Mouse (Mus musculus): Measurements from ENCODE around the gene Fzd9. TPM values are rescaled to one million over a fixed set of nuclear protein-coding genes. Genes with fewer than 3 reads are reported as not detected.

Fzd9 gene
- polyA plus RNA-seq, 1 experiment from 2014 or later = 6.5 TPM

DNA sequence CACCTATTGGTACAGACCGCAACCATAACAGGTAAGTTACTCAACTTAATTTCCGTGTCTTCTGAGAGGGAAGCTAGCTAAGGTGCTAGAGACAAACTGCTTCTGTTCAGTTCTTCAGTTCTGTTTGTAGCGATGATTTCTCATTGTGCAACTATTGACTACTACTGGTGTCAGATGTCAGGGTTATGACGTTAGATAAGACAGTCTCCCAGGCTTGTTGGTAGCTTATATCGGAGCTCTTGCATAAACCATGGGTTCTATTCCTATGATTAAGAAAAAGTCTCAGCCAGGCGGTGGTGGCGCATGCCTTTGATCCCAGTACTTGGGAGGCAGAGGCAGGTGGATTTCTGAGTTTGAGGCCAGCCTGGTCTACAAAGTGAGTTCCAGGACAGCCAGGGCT is 29.0 kb downstream of the Fzd9 start:
- no peaks in the 10 kb centered on the region for H3K27me3 ChIP-seq (replicated peaks)
- ATAC-seq (ENCODE audit: insufficient number of reproducible peaks, low FRiP score) = no peak
- H3K9ac ChIP-seq = no peak overlapping the region
- no peaks in the 10 kb centered on the region for H3K9me3 ChIP-seq (replicated peaks)
- no peaks in the 10 kb centered on the region for H3K4me1 ChIP-seq (replicated peaks)
- H3K4me3 ChIP-seq = no peak overlapping the region
- 94% methylated on average over 7 of the region's 7 CpGs for WGBS
- H3K36me3 ChIP-seq = peaks cover 86% of the 10 kb centered on the region
- H3K27ac ChIP-seq (ENCODE audit: poor library complexity, severe bottlenecking) = no peak overlapping the region
- H3K4me2 ChIP-seq = no peak overlapping the region

DNA sequence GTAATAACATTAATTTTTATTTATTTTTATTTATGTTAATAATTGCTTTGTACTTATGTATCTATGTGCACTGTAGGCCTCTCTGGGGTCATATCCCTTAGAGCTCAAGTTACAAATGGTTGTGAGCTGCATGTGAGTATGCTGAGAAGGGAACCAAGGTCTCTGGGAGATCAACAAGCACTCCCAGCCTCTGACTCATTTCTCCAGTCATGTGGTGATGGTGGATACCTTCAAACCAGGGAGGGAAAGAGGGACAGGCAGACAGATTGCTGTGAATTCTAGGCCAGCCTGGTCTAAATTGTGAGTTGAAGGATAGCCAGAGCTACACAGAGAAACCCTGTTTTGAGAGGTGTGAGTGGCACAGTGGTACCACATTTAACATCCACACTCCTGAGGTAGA is 30.1 kb downstream of the Fzd9 start:
- Histone ChIP-seq H3K36me3 (peaks cover 88% of the 10 kb centered on the region), H3K4me1 (replicated peaks) (0 out of 2 replicates have a peak, but pooled peaks cover 4% of the 10 kb centered on the region), H3K4me2 (no peak overlapping the region), H3K9ac (no peak overlapping the region), H3K4me3 (no peak overlapping the region), H3K27me3 (replicated peaks) (no peaks in the 10 kb centered on the region), H3K27ac (ENCODE audit: poor library complexity, severe bottlenecking) (no peak overlapping the region), H3K9me3 (replicated peaks) (no peaks in the 10 kb centered on the region)
- ATAC-seq (ENCODE audit: insufficient number of reproducible peaks, low FRiP score) = no peak

DNA sequence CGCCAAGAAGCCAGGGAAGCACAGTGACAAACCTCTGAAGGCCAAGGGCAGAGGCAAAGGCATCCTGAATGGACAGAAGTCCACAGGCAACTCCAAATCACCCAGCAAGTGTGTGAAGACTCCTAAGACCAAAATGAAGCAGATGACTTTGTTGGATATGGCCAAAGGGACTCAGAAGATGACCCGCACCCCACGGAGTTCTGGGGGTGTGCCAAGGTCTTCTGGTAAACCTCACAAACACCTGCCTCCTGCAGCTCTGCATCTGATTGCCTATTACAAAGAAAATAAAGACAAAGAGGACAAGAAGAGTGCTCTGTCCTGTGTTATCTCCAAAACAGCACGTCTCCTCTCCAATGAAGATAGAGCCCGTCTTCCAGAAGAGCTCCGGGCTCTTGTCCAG is 34.2 kb downstream of the Fzd9 start:
- Histone ChIP-seq H3K4me3 (no peak overlapping the region), H3K9ac (no peak overlapping the region), H3K27me3 (replicated peaks) (no peaks in the 10 kb centered on the region), H3K9me3 (replicated peaks) (no peaks in the 10 kb centered on the region), H3K4me2 (no peak overlapping the region), H3K4me1 (replicated peaks) (0 out of 2 replicates have a peak, but pooled peaks cover 4% of the 10 kb centered on the region), H3K36me3 (peaks cover 86% of the 10 kb centered on the region), H3K27ac (ENCODE audit: poor library complexity, severe bottlenecking) (peak overlapping the region; percentile 27; the same call in 1 of the 2 replicates)
- ATAC-seq (ENCODE audit: insufficient number of reproducible peaks, low FRiP score) = no peak
- 64% methylated on average over 6 of the region's 6 CpGs for WGBS

DNA sequence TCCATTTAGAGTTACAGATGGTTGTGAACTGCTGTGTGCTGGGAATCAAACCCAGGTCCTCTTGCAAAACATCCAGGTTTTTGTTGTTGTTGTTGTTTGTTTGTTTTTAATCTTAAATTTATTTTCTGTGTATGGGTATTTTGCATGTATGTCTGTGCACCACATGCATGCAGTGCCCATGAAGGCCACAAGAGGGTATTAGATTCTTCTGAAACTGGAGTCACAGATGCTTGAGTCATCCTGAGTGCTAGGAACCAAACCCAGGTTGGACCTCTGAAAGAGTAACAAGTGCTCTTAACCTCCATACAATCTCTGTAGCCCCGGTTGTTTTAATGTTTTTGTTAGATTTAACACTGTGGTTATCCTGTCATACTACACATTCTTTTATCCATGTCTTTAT is 42.8 kb downstream of the Fzd9 start:
- WGBS = 97% methylated on average over 1 of the region's 1 CpGs
- no peak for ATAC-seq (ENCODE audit: insufficient number of reproducible peaks, low FRiP score)

DNA sequence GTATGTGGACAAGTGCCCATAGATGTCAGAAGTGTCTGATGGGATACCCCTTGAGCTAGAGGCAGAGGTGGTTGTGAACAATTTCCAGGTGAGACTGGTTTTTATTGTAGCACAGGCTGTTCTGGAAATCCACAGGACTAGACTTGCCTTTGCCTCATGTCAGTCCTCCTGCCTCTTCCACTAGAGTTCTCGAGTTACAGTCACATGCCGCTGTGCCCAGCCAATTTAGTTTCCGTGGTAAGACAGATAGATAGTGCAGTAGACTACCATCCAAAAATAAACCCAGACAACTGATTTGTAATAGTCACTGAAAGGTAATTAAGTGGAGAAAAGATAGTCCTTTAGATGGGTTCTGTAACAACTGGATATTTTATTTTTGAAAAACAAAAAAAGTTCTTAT is 48.3 kb downstream of the Fzd9 start:
- Histone ChIP-seq H3K4me3 (no peak overlapping the region), H3K36me3 (peaks cover 76% of the 10 kb centered on the region), H3K4me1 (replicated peaks) (0 out of 2 replicates have a peak, but pooled peaks cover 6% of the 10 kb centered on the region), H3K27me3 (replicated peaks) (no peaks in the 10 kb centered on the region), H3K9me3 (replicated peaks) (no peaks in the 10 kb centered on the region), H3K27ac (ENCODE audit: poor library complexity, severe bottlenecking) (no peak overlapping the region), H3K4me2 (no peak overlapping the region), H3K9ac (no peak overlapping the region)
- ATAC-seq (ENCODE audit: insufficient number of reproducible peaks, low FRiP score) = no peak
- WGBS = 33% methylated on average over 3 of the region's 3 CpGs

More for the DNA sequence above, 42.8 kb downstream of the Fzd9 start:
- H3K27me3 ChIP-seq (replicated peaks) = no peaks in the 10 kb centered on the region
- H3K36me3 ChIP-seq = peaks cover 86% of the 10 kb centered on the region
- no peaks in the 10 kb centered on the region for H3K4me1 ChIP-seq (replicated peaks)
- H3K4me3 ChIP-seq = no peak overlapping the region
- no peak overlapping the region for H3K27ac ChIP-seq (ENCODE audit: poor library complexity, severe bottlenecking)
- no peak overlapping the region for H3K4me2 ChIP-seq
- no peaks in the 10 kb centered on the region for H3K9me3 ChIP-seq (replicated peaks)
- H3K9ac ChIP-seq = no peak overlapping the region

Small RNAs within 50 kb of the gene (microRNA-seq; reads per million reads assigned to microRNA genes)
- gene Gm25315 = not detected

Other genes starting within 250 kb of the Fzd9 start
- 58.1 and 58.3 TPM in 2 replicates for gene Abhd11, start 242.1 kb downstream of the Fzd9 start, polyA plus RNA-seq (2016; fragmentation: Nextera tagmentation; extraction: Ambion mirVana)
- gene Stx1a, start 227.7 kb downstream of the Fzd9 start, polyA plus RNA-seq (2016; fragmentation: Nextera tagmentation; extraction: Ambion mirVana) = 12.1 and 13.3 TPM in 2 replicates
- gene Dnajc30, start 187.0 kb downstream of the Fzd9 start, polyA plus RNA-seq (2016; fragmentation: Nextera tagmentation; extraction: Ambion mirVana) = 25.0 and 28.4 TPM in 2 replicates
- gene Bud23, start 186.3 kb downstream of the Fzd9 start, polyA plus RNA-seq (2016; fragmentation: Nextera tagmentation; extraction: Ambion mirVana) = 63.6 and 68.5 TPM in 2 replicates
- 4.4 and 4.7 TPM in 2 replicates for gene Vps37d, start 173.0 kb downstream of the Fzd9 start, polyA plus RNA-seq (2016; fragmentation: Nextera tagmentation; extraction: Ambion mirVana)
- gene Mlxipl, start 161.3 kb downstream of the Fzd9 start, polyA plus RNA-seq (2016; fragmentation: Nextera tagmentation; extraction: Ambion mirVana) = 0.59 and 1.0 TPM in 2 replicates
- gene Tbl2, start 101.6 kb downstream of the Fzd9 start, polyA plus RNA-seq (2016; fragmentation: Nextera tagmentation; extraction: Ambion mirVana) = 26.8 and 27.2 TPM in 2 replicates
- gene Bcl7b, start 82.9 kb downstream of the Fzd9 start, polyA plus RNA-seq (2016; fragmentation: Nextera tagmentation; extraction: Ambion mirVana) = 34.2 and 38.2 TPM in 2 replicates
- gene Baz1b, start 64.0 kb downstream of the Fzd9 start, polyA plus RNA-seq (2016; fragmentation: Nextera tagmentation; extraction: Ambion mirVana) = 37.2 and 38.4 TPM in 2 replicates
- 0.22 TPM in 1 of 2 replicates, not detected in the other for gene Fkbp6, start 98.8 kb upstream of the Fzd9 start, polyA plus RNA-seq (2016; fragmentation: Nextera tagmentation; extraction: Ambion mirVana)
- gene Trim50, start 102.1 kb upstream of the Fzd9 start, polyA plus RNA-seq (2016; fragmentation: Nextera tagmentation; extraction: Ambion mirVana) = not detected in 2 replicates
- 17.4 and 18.1 TPM in 2 replicates for gene Nsun5, start 118.7 kb upstream of the Fzd9 start, polyA plus RNA-seq (2016; fragmentation: Nextera tagmentation; extraction: Ambion mirVana)
- gene Pom121, start 143.3 kb upstream of the Fzd9 start, polyA plus RNA-seq (2016; fragmentation: Nextera tagmentation; extraction: Ambion mirVana) = 14.7 and 16.5 TPM in 2 replicates